Mouse (Mus musculus) yolk sac, embryonic 10.5 days (tissue): ENCODE results near the gene Mrpl44.

ENCODE experiments used
- DNase-seq: peaks from one replicate; pipeline ENCODE4 v3.0.0-alpha.2; 2017; ENCODE audit warnings: low spot score

Gene Mrpl44

DNA sequence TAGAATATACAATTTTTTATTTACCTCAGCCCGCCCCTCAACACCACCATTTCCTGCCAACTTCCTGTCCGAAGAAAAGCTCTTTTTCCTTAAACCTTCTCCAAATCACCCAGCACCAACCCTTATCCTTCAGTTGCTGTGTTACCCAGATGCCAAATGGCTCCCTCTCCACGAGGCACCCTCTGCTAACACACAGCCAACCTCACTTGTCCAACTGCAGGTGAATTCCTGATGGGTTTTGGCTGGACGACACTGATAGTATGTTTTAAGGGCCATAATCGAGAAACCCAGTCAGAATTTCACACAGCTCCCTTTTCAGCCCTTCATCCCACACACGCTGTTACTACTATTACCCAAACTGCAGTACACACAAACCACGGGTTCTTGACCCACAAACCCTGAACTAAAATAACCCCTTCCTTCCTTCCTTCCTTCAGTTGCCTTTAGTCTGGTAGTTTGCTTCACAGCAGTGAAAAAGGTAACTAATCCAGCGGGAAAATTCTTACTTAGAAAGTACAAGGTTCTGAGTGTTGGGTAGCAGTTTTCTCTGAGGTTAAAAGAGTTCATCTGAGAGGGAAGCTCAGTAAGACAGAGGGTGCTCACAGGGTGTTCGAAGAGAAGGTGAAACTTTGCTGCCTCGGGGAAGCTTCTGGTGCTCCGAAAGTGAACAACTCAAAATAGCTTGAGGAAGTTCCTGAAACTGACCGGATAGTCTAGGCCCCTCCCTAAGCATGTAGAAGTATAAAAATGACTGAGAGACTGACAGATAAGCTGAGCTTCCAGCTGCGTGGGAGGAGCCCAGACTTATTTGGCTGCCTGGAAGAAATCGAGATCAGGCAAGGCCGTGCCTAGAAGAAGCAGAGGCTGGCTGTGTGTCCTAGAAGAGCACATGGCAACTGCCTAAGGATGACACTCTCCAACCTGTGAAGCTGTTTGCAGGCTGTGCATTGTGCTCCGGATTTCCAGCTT is 13.3 kb upstream of the Mrpl44 start:
- no peak for DNase-seq

DNA sequence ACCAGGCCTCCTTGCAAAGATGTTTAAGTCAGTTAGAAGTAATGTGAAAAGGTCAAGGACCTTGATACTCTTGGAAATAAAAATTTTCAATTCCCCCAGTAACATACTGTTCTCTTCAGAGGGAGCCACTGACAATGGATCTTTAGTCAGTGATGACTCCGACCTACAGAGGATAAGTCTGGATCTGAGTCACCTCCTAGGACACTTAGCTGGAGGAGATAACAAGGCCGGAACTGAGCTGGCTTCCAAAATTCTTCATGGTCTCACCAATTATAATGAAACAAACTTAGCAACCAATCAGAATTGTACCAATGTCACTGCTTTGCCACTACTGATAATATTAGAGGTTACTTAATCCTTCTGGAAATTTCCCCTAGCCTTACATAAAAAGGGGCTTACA is 11.8 kb upstream of the Mrpl44 start:
- DNase-seq, result no peak

DNA sequence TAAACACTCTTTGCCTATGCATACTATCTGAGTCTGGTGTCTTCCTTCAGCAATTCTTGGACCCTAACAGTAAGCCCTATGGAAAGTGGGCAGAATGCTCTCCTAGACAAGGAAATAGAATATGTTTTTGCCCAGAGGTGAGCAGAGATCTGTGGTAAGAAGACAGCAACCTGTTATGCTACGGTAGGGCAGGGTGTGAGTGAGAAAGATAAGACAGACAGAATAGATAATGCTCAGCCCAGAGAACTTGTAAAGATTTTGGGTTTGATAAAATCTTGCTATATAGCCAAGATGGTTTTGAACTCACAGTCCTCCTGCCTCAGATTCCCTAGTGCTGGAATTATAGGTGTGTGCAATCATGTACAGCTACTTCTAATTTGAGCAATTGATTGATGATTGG is 11.3 kb upstream of the Mrpl44 start:
- DNase-seq, result no peak

DNA sequence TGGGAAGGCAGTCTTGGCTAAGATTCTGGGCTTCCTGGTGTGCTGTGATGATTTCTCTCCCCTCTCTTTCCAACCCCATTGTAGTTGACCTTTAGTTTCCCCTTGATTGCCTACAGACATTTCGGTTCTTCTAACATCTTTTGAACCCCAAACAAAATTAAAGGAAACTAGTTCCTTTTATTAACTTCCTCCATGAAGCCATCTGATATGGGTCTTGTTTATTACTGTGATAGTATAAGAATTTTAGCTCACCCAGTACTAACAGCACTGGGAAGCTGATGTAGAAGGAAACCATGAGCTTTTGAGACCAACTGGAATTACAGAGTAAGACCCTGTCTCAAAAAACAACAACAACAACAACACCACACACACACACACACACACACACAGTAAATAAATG is 7.6 kb upstream of the Mrpl44 start:
- DNase-seq, result no peak

DNA sequence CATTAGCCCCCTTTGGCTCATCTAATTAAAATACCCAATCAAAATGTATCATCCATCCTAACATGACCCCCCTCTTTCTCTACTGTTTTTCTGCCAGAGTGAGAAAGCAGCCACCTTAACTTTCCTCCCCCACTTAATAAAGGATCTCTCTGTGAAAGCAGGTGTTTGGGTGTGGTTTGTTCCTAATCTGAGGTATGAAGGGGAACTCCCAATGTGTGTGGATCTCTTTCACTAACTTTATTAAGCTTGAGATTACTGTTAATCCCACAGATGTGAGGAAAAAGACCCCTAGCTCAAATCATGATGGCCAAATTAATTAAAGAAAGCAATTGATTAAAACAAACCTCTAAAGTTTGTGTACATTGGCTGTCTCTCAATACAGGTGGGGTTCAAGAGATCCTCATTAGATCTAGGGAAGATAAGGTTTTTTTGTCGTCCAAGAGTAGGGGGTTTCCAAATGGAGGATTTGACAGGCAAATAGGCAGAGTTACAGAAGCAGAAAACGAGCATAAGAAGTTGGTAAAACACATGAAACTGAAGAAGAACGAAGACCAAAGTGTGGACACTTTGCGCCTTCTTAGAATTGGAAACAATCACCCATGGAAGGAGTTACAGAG is 1.5 kb upstream of the Mrpl44 start:
- DNase-seq, result no peak

DNA sequence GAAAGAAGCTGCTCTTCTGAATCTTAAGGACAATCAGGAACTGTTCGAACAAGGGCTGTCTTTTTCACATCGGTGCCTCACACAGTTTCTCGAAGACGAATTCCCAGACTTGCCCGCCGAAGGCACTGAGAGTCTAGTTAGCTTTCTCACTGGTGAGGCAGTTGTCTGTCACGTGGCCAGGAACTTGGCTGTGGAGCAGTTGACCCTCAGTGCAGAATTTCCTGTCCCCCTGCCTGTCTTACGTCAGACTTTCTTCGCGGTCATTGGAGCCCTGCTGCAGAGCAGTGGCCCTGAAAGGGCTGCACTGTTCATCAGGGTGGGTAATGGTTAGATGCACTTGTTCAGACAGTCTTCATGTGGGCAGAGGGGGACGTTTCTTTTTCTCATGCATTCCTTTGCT is 2.2 kb downstream of the Mrpl44 start:
- DNase-seq, result no peak

DNA sequence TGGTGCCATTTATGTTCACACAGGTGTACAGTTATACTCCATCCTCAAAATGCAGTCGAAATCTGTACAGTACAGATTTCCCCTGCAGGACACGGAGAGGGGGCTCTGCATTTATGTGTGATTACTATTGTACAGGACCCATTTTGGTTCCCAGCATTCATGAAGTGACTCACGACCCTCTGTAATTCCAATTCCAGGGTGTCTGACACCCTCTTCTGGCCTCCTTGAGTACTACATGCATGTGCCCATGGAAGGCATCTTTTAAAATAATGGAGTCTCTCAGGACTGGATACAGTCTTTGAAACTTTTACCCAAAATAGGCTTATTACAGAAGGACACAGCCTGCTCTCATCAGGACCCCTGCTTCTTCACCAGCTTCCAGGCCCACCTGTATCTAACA is 6.6 kb downstream of the Mrpl44 start:
- DNase-seq, result no peak

DNA sequence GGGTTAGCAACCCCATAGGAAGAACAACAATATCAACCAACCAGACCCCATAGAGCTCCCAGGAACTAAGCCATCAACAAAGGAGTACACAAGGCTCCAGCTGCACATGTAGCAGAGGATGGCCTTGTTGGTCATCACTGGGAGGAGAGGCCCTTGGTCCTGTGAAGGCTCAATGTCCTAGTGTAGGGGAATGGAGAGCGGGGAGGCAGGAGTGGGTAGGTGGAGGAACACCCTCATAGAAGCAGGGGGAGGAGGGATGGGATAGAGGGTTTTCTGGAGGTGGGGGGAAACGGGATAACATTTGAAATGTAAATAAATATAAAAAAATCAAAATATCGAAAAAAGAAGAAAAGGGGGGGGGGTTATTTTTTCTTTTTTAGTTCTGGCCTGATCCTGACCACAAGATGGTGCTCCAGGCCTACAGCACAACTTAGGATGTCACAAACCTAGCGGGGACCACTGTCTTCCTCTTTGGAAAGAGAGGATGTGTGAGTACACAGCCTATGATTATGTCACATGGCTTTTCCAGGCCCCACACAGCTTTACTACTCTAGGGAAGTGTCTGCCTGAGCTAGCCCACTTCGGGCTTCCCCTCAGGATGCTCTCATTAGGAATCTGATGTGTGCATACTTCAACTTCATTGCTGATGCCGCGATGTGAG is 10.6 kb downstream of the Mrpl44 start:
- no peak for DNase-seq

DNA sequence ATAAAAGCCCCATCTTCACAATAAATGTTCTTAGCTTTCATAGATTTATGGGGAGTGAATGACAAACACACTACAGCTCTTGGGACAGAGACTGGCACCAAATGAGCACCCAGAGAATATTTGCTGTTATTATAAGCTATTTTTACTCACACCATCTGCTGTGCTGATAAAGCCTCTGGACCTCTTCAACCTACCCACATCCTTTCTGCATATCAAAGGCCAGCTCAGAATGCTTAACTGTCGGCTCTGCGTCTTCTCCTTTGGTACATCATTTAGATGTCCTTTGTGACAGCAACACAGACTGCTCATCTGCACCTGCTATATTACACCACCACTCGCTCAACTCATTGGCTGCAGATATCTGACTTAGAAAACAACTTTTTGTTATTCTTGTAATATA is 21.3 kb downstream of the Mrpl44 start:
- no peak for DNase-seq

DNA sequence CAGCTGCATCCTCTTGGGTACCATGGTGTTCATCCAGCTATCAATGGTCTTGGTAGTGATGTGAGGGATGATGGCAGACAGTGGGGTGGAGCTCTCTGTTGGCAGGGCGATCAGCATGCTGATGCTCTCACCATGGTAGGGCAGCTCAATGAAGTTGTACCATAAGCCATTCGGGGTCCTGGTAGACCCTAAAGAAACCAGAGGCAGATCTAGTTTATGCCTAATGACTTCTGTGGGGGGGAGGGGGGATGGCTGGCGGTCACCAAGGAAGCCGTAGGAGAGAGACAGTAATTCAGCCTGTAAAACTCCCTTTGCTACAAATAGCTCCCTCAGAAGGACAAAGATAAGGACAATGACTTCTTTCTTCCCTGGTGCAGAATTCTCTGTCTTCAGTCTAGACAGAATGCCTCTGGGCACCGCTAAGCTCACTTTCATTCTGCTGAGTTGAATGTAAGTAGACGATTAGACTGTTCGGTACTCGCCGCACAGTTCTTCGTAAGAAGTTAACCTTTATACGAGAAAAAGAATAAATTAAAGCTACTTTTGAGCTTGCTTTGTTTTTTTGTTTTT is 27.1 kb downstream of the Mrpl44 start:
- no peak for DNase-seq

DNA sequence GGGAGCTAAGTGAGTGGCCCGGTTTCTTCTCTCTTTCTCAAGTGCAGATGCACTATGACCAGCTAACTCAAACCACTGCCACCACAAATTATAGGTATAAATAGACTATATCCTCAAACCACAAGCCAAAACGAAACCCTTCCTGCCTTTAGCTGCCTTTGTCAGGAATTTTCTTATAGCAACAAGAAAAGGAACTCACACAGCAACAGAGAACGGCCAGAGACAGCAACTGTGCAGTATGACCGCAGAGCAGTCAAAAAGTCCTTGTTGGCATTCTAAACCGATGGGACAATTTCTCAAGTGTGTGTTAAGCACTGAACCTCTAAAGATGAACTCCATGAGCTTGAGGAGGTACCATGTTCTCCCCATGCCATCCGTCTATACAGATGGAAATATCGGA is 27.8 kb downstream of the Mrpl44 start:
- DNase-seq, result no peak

DNA sequence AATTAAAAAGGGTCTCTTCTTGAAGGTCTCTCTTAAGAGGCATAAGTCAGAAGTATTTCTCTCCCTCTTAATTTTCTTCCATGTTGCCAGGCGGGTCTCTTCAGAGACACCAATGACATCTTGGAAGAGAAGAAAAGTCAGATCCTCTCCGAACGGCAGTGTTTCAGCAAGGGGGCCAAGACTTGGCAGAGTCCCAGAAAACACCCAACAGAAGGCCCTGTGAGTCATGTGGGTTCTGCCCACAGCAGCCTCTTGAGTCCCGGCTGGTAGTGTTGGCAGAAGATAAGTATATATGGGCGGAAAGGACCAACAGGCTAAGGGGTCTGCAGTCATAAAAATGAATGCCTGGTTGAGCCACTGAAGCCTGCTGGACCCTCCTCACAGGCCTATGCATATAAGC is 31.0 kb downstream of the Mrpl44 start:
- no peak for DNase-seq

DNA sequence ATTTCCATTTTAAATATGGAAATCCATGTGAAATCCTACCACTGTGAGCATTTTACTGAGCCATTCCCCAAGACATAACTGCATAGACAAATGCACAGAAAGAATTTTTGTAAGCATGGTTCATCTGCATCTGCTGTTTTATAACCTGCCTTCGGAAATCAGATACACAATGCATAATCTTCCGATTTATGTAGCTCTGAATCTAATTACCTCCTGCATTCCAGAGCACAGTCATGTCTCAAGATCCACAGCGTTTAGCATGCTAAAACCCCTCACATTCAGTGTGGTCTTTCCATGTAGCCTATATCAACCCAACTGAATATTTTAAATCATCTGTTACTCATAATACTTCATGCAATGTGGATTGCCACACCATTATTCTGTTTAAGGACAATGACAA is 33.6 kb downstream of the Mrpl44 start:
- no peak for DNase-seq

DNA sequence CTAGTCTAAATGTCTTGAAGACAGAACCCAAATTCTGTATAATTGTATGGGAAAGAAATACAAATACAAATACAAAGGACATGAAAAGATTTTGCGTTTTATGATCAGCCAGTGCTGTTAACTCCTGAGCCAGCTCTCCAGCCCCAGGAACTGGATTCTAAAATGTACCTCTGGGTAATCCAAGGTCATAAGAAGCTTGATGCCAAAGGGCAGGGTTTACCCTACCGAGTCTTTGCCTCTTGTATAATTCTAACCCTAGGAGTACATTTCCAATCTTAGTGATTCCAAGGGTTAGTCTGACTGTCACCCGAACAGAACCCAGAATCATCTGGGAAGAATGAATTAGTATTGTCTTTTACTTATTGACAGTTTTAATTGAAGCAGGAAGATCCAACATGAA is 39.6 kb downstream of the Mrpl44 start:
- no peak for DNase-seq

DNA sequence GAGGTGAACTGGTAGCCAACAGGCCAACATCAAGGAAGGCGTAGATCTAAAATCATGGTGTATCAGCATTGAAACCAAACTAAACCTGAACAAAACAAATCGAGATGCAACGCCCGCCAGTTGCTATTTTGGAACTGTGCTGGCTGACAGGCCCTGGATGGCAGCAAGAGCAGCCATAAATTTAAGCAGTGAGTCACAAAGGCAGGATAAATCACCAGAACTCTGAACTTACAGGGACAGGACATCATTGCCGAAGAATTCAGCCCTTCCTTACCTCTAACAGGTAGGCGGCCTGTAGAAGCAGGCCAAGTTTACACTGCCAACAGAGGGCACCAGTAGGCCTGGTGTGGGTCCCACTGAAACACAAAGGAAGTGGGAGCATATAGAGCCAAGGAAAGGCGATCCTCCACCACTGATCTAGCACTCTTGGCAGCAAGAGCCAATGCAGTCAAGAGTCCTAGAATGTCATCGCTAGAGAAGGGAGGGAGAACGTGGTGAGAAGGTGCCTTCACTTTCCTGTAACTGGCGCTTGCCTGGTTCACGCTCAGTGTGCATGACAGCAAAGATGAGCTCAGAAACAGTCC is 43.6 kb downstream of the Mrpl44 start:
- no peak for DNase-seq

DNA sequence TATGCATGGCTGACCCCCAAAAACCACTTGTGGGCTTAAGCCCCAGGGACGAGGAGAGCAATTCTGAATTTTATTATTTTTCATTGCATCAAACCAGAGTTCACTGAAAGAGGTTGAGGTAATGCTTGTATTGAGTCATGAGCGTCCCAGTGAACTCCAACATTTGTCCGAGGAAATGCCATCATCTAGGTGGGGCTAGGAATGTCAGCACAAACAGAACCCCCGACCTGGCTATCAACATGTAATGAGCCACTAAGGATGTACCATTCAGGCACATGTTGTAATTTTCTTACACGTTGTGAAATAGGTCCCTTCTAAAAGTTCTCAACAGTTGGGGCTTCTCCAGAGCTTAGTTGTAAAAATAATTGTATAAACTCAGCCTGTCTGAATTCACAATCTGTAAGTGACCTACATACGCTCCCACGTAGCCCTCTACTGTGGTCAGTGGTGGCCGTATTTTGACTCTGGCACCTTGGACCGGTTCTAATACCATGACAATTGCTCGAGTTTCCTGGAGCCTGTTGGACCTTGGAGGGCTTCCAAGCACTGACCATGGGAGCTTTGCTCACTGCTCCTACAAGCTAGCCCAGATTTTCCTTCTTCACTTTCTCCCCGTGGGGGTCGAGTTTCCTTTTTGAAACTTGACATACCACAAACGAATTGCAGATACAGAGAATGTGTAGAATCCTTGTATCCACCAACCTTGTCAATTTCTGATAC is 47.1 kb downstream of the Mrpl44 start:
- no peak for DNase-seq

DNA sequence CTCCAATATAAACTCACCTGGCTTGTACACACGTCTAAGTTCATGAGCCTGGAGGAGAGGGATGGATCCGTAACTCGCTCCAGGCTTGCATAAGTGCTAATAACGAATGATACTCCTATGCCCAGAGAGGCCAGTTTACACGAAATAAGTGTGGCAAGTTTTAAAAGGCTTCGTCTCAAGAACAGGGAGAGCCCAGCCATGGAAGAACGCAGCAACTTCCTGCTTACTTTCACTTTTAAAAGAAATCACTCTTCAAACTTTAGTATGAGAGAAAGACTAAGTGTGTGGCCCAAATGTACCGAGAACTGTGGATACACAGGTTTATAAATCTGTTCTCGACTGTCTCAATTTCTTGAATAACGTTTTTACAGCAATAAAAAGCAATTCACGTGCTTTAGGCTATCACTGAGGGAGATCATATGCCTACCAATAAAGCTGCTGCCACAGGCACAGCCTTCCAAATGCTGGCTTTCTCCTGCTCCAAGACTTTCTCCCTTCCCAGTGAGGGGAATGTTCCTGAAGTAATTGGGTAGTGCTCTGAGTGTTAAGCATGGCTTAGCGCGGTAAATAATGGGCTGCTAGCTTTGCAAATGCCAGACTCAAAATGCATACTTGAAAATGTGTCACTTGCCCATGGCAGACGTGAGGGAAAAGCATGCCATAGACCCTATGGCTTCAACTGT is 48.3 kb downstream of the Mrpl44 start:
- no peak for DNase-seq
